ENCODE assay signal across 14 mouse cellular contexts in genomic region chr6:56275461-56275860, GRCm38 (mm10).
"Had no signal": no experiment of that assay in that cellular context is flagged by ENCODE, and none has a peak within 500 bp of the region (broad histone marks: within the 10 kb centered on the region; RNA-seq: fewer than 3 reads in every experiment).

No protein-coding gene starts in this region.

- H3K9me3 ChIP-seq: limb, embryonic 12.5 days; liver, embryonic 13.5 days; midbrain, embryonic 12.5 days; neural tube, embryonic 13.5 days had no signal

- H3K27me3 ChIP-seq: limb, embryonic 12.5 days; liver, embryonic 13.5 days; midbrain, embryonic 12.5 days; neural tube, embryonic 13.5 days had no signal

- DNase-seq: kidney, adult 18-20 months; kidney, postnatal 10 days; kidney, postnatal 4 days; liver; liver, embryonic 13.5 days; liver, postnatal 0 days; retina, postnatal 1 day; thymus, adult 18-20 months; thymus, postnatal 14 days had no signal

- H3K4me1 ChIP-seq: limb, embryonic 12.5 days; liver, embryonic 13.5 days; midbrain, embryonic 12.5 days; neural tube, embryonic 13.5 days had no signal

- H3K36me3 ChIP-seq: limb, embryonic 12.5 days; liver, embryonic 13.5 days; midbrain, embryonic 12.5 days; neural tube, embryonic 13.5 days had no signal

- H3K4me3 ChIP-seq: layer of hippocampus, adult 2 months; limb, embryonic 12.5 days; liver, embryonic 13.5 days; midbrain, embryonic 12.5 days; neural tube, embryonic 13.5 days had no signal

- H3K27ac ChIP-seq: layer of hippocampus, adult 2 months; limb, embryonic 12.5 days; liver, embryonic 13.5 days; midbrain, embryonic 12.5 days; neural tube, embryonic 13.5 days; stomach, postnatal 0 days had no signal
